Mouse (Mus musculus) B cell, adult 2 months (primary cell): ENCODE data around the gene Hjurp.
A peak's percentile ranks its signal among the peaks of the same experiment; 100 is the strongest.

Experiments
- DNase-seq, 2 experiments: peaks; one replicate each; pipeline ENCODE4 v3.0.0; 2022

Gene Hjurp

DNA sequence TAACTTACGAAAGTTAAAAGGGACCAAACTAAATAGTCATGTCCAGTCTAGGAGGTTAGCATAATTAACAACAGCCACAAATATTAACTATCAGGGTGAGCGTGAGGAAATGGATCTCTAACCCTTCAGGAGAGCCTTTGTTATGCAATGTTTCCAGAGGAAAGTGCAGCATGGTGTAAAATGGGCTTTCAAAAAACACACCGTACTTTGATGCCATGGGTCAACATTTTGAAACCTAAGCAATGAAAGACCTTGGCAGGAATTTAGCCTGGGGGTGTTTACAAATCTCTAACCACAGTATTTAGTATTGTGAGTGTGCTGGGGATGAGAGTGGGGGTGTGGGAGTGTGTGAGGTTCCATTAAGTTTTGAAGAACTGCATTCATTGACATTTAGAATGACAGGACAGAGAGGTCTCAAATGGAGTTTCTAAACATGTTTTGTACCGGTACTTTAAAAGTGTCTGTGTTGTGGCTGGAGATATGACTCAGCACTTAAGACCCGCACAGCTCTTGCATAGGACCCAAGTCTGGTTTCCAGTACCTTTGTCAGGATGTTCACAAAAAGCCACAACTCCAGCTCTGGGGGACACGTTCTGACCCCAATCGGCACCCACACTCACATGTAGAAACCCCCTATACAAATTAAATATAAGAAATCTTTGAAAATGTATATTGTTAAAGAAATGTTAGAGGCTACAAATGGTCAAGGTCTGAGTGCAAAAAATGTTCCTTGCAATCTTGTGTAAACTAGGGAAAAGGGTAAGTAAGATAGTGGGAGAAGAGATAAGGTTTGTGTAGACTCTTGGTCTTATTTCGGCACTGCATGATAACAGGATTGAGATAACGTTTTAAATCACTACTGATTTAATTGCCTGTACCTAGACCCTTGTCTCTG, 1.9 kb upstream of the Hjurp start:
- no peak for DNase-seq

GRCm38 (mm10) chr1:88277818-88278511, 532 bp upstream of the Hjurp start:
- DNase-seq, result no peak

DNA sequence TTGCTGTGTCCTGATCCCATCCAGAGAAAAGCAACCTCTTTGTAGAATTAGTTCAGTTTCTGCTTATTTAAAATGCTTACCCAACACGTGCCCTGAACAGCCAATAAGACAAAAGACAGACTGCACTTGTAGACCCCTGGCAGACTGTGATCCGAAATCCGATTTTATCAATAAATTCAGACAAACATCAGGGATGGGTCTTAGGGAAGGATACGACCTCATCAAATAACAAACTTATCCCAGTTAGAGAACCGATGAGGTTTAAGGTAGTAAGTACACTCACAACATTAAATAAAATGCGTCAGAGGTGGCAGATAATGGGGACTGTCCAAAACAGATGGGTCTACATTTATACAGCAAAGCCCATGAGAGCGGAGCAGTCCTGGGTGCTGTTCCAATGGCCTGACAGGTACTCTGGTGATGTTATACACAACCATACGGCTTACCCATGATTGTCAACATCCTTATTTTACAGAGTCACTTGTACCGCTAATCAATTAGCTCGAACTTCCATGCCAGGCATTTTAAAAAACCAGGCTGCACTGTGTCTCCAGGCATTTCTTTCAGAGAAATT, 822 bp downstream of the Hjurp start:
- DNase-seq, result peak in 1 of 2 experiments; percentile 49

DNA sequence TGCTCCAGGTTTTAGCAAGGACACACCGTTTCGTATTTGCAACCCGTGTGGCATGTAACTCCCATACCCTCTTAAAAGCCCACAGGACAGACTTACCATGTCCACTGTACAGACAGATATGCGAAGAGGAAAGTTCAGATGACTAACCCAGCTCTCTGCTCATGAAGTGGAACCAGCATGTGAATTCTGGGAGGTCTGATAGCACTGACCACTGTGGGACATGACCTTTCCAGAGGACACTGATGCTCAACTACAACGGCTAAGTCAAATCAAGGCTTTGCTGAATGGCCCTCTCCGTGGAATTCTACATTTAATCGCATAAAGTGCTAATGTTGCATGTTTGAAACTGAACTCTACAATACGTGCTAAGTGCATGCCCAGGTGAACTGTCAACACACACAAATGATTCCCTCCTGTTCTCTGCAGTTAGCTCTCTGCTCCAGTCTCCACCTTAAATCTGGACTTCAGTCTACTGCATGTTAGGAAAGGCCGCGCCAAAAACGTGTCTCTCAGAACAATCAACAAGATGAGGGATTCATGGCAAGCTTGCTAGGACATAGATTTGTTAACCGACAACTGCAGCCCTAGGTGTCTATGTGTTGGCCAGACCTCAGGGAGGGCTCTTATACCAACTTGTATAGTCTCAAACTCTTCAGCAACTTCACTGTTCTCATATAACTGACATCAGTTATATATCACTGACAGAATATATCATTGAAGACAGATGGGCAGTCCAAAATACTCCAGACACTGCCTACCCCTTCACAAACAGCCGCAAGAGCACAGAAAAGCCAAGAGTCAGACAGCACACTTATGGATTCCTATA, 1.5 kb downstream of the Hjurp start:
- no peak for DNase-seq

- DNase-seq, result no peak
Measured at GRCm38 (mm10) chr1:88275078-88275680, 2.3 kb downstream of the Hjurp start.

DNA sequence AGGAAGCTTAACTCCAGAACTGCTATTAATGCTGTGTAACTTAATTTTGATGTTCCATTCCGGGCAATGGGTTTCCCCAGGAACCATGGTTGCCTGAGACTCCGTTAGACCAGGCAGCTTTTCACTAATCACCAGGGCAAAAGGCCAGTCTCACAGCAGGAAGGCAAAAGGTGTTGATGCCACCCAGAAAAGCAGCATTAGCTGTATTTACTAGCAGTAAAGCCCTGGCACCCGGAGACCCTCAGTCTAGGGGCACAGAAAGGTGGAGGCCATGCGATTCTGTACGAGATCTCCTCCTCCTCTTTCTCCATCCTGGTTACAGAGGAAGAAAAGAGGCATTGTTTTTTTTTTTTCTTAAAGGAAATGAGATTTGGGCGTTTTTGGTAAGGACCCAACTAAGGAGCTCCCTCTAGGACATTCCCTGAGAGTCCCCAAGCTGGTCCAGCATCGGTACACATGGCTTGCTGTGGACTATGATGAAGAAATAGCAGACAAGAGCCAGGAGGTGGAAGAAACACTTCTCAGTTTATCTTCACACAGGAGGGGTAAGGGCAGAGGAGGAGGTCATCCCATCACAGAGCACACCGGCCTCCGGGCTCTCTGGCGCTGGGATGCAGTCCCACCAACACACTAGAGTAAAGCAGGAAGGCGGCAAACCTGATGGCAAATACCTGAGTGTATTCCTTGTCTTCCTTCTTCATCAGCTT, 2.9 kb downstream of the Hjurp start:
- no peak for DNase-seq

DNA sequence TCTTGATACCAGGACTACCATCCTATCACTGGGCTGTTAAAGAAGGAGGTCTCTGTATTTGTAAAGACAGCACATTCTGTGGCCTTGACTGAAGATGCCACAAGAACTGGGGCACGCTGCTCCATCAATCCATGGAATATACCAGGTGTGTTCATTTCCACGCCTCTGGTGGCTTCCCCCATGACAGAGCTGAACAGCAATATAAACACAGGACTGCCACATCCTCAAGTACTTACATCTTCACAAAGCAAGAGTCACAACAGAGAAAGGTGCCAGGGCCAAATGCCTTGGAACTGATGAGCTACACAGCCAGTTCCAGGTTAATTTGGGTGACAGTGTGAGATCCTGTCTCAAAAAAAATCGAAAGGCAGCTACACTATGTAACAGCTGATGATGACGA, 3.6 kb downstream of the Hjurp start:
- DNase-seq, result no peak

GRCm38 (mm10) chr1:88273326-88273725, 4.1 kb downstream of the Hjurp start:
- no peak for DNase-seq

DNA sequence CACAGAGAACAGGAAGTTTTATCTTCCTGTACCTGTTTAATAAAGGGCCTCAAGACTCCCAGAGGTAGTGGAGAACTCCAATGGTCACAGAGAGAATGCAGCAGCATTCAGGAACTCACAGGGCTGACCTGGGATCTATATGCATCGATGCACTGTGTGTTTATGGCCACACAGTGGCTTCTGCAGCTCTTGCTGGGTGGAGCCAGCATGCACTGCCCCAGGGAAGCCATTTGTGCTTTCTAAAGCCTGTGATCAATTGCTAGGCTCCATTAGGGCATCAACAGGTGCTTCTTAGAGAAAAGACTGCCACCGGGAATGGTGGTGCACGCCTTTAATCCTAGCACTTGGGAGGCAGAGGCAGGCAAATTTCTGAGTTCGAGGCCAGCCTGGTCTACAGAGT, 4.6 kb downstream of the Hjurp start:
- DNase-seq, result no peak

- no peak for DNase-seq
Measured at GRCm38 (mm10) chr1:88269539-88270309, 7.7 kb downstream of the Hjurp start.

GRCm38 (mm10) chr1:88268070-88268469, 9.4 kb downstream of the Hjurp start:
- no peak for DNase-seq

- no peak for DNase-seq
Measured at GRCm38 (mm10) chr1:88267489-88267888, 9.9 kb downstream of the Hjurp start.

DNA sequence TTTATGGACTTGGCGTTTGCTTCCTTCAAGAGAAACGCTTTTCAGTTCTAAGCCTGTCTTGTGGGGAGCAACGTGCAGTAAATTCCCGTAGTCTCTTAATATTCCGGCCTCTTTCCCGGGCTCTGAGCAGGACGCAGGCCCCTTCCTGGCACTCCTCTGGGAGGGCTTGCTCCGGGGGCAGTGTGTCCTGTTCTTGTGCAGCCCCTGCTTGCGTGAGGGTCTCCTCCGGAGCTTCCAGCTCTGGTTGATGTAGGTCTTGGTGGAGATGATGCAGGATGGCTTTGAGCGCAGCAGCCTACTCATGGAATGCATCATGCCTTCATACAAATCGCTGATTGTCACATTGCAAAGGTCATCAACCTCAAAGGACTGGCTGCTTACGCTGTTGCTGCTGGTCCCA, 11.3 kb downstream of the Hjurp start:
- DNase-seq, result no peak

GRCm38 (mm10) chr1:88264869-88265240, 12.6 kb downstream of the Hjurp start:
- no peak for DNase-seq

GRCm38 (mm10) chr1:88264237-88264868, 13.1 kb downstream of the Hjurp start:
- no peak for DNase-seq

- DNase-seq, result no peak
Measured at GRCm38 (mm10) chr1:88263778-88264177, 13.7 kb downstream of the Hjurp start.

- no peak for DNase-seq
Measured at GRCm38 (mm10) chr1:88262961-88263360, 14.5 kb downstream of the Hjurp start.

DNA sequence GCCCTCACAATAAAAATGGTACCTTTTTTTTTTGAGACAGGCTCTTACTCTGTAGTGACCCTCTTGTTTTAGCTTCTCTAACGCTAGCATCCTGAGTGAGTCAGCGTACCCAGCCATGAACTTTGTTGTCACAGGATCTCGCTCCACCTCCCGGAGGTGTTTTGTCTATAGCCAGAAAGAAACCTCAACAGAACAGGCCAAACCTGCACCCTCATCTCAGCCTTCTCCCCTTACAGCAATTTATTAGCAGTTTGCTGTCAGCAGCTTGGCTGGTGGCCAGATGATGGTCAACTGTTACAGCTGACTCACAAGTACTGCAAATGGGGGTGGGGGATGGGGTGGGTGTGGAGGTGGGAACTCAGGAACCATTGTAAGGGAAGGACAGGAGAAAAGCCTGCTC, 15.2 kb downstream of the Hjurp start:
- no peak for DNase-seq

- no peak for DNase-seq
Measured at GRCm38 (mm10) chr1:88261706-88262105, 15.7 kb downstream of the Hjurp start.

DNA sequence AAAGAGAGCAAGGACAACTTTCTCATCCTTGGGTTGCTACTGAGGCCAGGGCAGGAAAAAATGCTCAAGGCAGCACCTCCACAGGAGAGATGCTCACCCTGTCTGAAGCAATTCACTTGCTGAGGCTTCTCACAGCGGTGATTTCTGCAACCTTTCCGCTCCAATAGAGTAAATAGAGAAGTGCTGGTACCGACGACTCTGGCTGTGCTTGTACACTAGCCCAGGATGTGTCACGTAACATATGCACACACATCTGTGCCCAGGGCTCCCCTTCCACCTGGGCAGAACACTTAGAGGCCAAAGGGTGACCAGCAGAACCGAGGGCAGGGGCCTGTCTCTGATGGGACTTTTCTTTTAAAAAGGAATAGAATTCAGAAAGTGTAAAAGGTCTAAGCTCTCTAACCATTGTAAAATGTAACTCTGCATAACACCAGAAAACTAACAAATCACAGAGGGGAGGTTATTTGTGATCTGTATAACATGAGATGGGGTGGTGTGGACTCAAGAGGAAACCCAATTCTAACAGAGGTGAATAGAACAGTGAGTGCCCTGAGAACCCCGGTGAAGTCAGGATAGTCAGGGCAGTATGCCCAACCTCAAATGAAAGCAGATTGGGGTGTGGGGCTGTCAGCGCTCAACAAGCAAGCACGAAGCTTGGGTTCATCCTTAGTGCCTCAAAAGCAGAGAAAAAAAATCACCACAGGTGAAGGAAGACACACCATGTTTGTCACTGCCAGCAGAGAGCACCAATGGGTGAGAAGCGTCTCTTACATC, 16.6 kb downstream of the Hjurp start:
- no peak for DNase-seq
